Mouse (Mus musculus): ENCODE data around the gene Mrpl55.

DNA sequence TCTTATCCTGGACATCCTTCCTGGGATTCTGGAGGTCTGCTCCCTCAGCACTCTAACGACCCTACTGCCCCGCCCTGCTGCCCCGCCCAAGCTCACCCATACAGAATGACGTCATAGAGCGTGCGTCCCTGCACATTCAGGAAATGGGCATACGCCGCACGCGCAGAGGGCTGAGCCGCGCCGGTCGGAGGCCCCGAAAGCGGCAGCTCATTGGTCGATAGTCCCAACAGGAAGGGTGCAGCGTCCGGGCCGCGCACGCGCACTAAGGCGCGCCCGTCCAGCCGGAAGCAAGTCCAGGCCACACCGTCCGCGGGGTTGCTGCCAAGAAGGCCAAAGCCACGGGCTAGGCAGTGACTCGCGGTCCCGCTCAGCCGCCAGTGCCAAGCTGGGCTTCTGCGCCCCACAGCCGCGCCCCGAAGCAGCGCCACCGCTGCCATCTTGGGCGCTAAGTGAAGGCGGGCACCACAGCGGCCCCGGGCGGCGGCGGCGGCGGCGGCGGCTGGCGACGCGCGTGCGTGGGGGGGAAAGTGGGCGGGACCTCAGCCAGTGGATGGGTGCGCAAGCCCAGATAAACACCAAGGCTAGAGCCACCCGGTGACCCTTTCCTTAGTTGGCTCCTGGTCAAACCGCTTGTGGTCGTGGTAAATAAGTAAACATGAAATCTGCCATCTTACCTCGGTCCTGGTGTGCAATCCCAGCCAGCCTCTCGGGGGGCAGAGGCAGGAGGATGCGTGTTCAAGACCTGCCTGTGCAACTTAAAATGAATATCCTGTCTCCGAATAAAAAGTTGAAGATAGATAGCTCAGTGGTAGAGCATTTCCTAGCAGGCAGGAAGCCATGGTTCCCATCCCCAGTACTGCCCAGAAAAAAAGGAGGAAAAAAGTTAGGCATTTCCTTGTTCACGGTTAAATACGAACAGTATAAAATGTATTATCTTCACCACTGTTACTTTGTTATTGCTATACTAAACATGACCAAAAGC lies 38.7 kb upstream of the Mrpl55 start, which contains the start of gene Iba57:
- TF ChIP-seq POLR2A (IDR thresholded peaks at IDR 0.05; ENCODE audit: borderline replicate concordance, insufficient read depth, low read length) = peak; percentile 59; the same call in 1 of the 2 replicates
- TF ChIP-seq CTCF (IDR thresholded peaks at IDR 0.05; ENCODE audit: borderline replicate concordance, insufficient read depth, low read depth, low read length) = no peak
